Mouse (Mus musculus): ENCODE data around the gene Ache. TPM values are rescaled to one million over a fixed set of nuclear protein-coding genes. Genes with fewer than 3 reads are reported as not detected.
A peak's percentile ranks its signal among the peaks of the same experiment; 100 is the strongest.

Ache gene
- polyA plus RNA-seq, 1 experiment from 2014 or later, result 0.93 TPM

DNA sequence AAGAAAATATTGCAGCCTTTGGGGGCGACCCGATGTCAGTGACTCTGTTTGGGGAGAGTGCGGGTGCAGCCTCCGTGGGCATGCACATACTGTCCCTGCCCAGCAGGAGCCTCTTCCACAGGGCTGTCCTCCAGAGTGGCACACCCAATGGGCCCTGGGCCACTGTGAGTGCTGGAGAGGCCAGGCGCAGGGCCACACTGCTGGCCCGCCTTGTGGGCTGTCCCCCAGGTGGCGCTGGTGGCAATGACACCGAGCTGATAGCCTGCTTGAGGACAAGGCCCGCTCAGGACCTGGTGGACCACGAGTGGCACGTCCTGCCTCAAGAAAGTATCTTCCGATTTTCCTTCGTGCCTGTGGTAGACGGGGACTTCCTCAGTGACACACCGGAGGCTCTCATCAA is 3.4 kb downstream of the Ache start:
- Histone ChIP-seq H3K27me3 (ENCODE audit: insufficient read depth, low read length) (peaks cover 45% of the 10 kb centered on the region), H3K4me3 (ENCODE audit: low read depth, low read length) (no peak overlapping the region), H3K9ac (no peak overlapping the region), H3K36me3 (ENCODE audit: insufficient read depth) (peaks cover 11% of the 10 kb centered on the region), H3K27ac (ENCODE audit: low read depth) (peak overlapping the region; percentile 42; the same call in 1 of the 2 replicates), H3K4me1 (ENCODE audit: insufficient read depth) (no peaks in the 10 kb centered on the region; the same call in 1 of the 2 replicates), H3K9me3 (ENCODE audit: low read depth, low read length) (no peaks in the 10 kb centered on the region), H3K4me2 (peak overlapping the region; percentile 71; the same call in 1 of the 2 replicates)
- DNase-seq (peak; percentile 76), ATAC-seq (ENCODE audit: insufficient read depth) (no peak)
- TF ChIP-seq CTCF (IDR thresholded peaks at IDR 0.05; ENCODE audit: low read depth), result peak; percentile 80
- WGBS, result 20% methylated on average over 15 of the region's 15 CpGs

DNA sequence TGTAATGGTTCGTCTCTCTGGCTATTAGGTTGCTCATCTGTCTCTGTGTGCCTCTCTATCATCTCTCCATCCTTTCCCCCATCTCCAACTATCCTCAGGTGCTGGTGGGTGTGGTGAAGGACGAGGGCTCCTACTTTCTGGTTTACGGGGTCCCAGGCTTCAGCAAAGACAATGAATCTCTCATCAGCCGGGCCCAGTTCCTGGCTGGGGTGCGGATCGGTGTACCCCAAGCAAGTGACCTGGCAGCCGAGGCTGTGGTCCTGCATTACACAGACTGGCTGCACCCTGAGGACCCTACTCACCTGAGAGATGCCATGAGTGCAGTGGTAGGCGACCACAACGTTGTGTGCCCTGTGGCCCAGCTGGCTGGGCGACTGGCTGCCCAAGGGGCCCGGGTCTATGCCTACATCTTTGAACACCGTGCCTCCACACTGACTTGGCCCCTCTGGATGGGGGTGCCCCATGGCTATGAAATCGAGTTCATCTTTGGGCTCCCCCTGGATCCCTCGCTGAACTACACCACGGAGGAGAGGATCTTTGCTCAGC is 4.1 kb downstream of the Ache start:
- H3K27me3 ChIP-seq (ENCODE audit: insufficient read depth, low read length), result peaks cover 45% of the 10 kb centered on the region
- TF ChIP-seq CTCF (IDR thresholded peaks at IDR 0.05; ENCODE audit: low read depth), result no peak
- H3K27ac ChIP-seq (ENCODE audit: low read depth), result no peak overlapping the region
- no peaks in the 10 kb centered on the region; the same call in 1 of the 2 replicates for H3K4me1 ChIP-seq (ENCODE audit: insufficient read depth)
- WGBS, result 73% methylated on average over 15 of the region's 15 CpGs
- no peak overlapping the region for H3K4me3 ChIP-seq (ENCODE audit: low read depth, low read length)
- no peak for DNase-seq
- H3K4me2 ChIP-seq, result peak overlapping the region; percentile 32; the same call in 1 of the 2 replicates
- no peak for ATAC-seq (ENCODE audit: insufficient read depth)
- peaks cover 19% of the 10 kb centered on the region for H3K36me3 ChIP-seq (ENCODE audit: insufficient read depth)
- H3K9ac ChIP-seq, result no peak overlapping the region
- no peaks in the 10 kb centered on the region for H3K9me3 ChIP-seq (ENCODE audit: low read depth, low read length)

DNA sequence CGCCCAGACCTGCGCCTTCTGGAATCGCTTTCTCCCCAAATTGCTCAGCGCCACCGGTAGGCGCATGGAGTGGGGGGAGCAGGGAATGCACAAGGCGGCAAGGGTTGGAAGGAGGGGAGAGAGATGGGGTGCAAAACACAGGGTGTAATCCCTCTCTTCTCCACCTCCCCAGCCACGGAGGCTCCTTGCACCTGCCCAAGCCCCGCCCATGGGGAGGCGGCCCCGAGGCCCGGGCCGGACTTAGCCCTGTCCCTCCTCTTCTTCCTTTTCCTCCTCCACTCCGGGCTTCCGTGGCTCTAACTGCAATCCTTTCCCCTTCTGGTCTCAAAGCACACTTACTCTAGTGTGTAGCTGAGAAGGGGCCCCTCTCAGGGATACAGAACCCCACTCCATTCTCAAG is 6.0 kb downstream of the Ache start:
- peak; percentile 79 for DNase-seq
- Histone ChIP-seq H3K4me3 (ENCODE audit: low read depth, low read length) (peak overlapping the region; percentile 58), H3K4me2 (peak overlapping the region; percentile 100), H3K27me3 (ENCODE audit: insufficient read depth, low read length) (peaks cover 32% of the 10 kb centered on the region), H3K9ac (peak overlapping the region; percentile 75), H3K36me3 (ENCODE audit: insufficient read depth) (peaks cover 37% of the 10 kb centered on the region), H3K9me3 (ENCODE audit: low read depth, low read length) (no peaks in the 10 kb centered on the region), H3K27ac (ENCODE audit: low read depth) (peak overlapping the region; percentile 97), H3K4me1 (ENCODE audit: insufficient read depth) (no peaks in the 10 kb centered on the region; the same call in 1 of the 2 replicates)
- ATAC-seq (ENCODE audit: insufficient read depth), result peak; percentile 30; the same call in 1 of the 2 replicates
- WGBS, result 0% methylated on average over 15 of the region's 15 CpGs
- peak; percentile 36; the same call in 1 of the 2 replicates for TF ChIP-seq CTCF (IDR thresholded peaks at IDR 0.05; ENCODE audit: low read depth)

DNA sequence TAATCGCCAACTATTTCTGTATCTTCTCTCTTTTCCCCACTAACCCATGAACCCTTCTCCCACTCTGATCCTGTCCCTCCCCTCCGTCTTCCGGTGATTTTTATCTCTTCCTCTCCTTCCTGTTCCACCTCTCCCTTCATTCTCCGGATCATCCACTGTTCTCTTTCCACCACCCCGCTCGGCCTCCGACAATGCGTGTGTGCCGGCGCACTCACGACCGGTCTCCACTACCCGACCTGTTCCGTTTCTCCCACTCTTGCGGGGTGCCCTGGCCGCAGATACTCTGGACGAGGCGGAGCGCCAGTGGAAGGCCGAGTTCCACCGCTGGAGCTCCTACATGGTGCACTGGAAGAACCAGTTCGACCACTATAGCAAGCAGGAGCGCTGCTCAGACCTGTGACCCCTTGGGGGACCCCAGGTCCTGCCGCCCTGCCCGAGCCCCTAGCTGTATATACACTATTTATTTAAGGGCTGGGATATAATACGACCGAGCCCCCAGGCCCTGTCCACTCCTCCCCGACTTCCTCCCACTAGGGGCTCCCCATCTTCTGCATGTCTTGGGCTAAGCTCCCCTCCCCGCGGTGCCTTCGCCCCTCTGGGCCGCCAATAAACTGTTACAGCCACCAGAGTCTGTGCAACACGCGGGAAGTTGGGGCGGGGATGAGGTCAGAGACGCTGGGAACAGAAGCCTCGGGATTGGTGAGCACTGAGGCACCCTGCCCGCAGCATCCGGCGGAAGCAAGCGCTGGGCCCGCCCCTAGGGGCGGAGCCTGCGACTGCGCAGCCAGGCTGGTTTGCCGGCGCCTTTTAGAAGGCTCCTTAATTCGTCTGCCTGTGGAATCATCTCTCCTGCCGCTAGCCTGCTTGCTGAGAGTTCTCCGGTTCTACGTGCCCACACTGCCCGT is 6.8 kb downstream of the Ache start, which contains the start of gene Ufsp1:
Gene Ufsp1, plus strand, starts transcription at position 791 of the 905 bp plus-strand sequence.
- no peaks in the 10 kb centered on the region for H3K4me1 ChIP-seq (ENCODE audit: insufficient read depth)
- peak within 1 kb of the TSS; percentile 58 for H3K4me3 ChIP-seq (ENCODE audit: low read depth, low read length)
- TF ChIP-seq CTCF (IDR thresholded peaks at IDR 0.05; ENCODE audit: low read depth), result peak; percentile 17; the same call in 1 of the 2 replicates
- H3K9me3 ChIP-seq (ENCODE audit: low read depth, low read length), result no peaks in the 10 kb centered on the region
- peak; percentile 95 for ATAC-seq (ENCODE audit: insufficient read depth)
- peak within 1 kb of the TSS; percentile 75 for H3K9ac ChIP-seq
- WGBS, result under 1% methylated on average over 52 of the region's 52 CpGs
- peak within 1 kb of the TSS; percentile 100 for H3K4me2 ChIP-seq
- peak; percentile 98 for DNase-seq
- H3K27ac ChIP-seq (ENCODE audit: low read depth), result peak within 1 kb of the TSS; percentile 97
- H3K27me3 ChIP-seq (ENCODE audit: insufficient read depth, low read length), result peaks cover 24% of the 10 kb centered on the region
- peaks cover 45% of the 10 kb centered on the region for H3K36me3 ChIP-seq (ENCODE audit: insufficient read depth)

DNA sequence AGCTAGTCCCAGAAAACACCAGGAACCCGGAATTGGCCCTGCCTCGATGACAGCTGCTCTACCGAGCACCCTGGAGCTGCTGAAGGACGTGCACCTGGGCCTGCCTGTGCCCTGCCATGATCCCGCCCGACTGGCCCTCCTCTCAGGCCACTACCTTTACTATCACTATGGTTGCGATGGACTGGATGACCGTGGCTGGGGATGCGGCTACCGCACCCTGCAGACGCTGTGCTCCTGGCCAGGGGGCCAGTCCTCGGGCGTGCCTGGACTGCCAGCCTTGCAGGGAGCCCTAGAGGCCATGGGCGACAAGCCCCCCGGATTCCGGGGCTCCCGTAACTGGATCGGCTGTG is 7.4 kb downstream of the Ache start:
- DNase-seq, result no peak
- Histone ChIP-seq H3K4me3 (ENCODE audit: low read depth, low read length) (peak overlapping the region; percentile 58), H3K4me1 (ENCODE audit: insufficient read depth) (no peaks in the 10 kb centered on the region), H3K27me3 (ENCODE audit: insufficient read depth, low read length) (peaks cover 17% of the 10 kb centered on the region), H3K36me3 (ENCODE audit: insufficient read depth) (peaks cover 51% of the 10 kb centered on the region), H3K9me3 (ENCODE audit: low read depth, low read length) (no peaks in the 10 kb centered on the region), H3K9ac (peak overlapping the region; percentile 67), H3K4me2 (peak overlapping the region; percentile 100), H3K27ac (ENCODE audit: low read depth) (peak overlapping the region; percentile 97)
- no peak for TF ChIP-seq CTCF (IDR thresholded peaks at IDR 0.05; ENCODE audit: low read depth)
- 6% methylated on average over 18 of the region's 18 CpGs for WGBS
- peak; percentile 55 for ATAC-seq (ENCODE audit: insufficient read depth)

DNA sequence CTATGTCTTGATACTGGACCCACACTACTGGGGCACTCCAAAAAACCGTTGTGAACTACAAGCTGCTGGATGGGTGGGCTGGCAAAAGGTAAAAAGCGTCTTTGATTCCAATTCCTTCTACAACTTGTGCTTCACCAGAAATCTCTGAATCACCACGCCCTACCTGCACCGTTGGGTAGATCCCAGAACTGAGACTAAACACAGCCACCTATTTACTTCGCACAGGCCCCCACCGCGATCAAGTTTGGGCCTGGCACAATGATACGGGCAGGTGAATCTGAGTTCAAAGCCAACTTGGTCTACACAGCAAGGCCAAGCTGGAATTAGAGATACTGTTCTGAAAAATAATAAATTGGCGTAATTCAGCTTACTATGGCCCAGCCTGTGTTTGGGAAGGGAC is 8.0 kb downstream of the Ache start:
- peak overlapping the region; percentile 58 for H3K4me3 ChIP-seq (ENCODE audit: low read depth, low read length)
- peak overlapping the region; percentile 100 for H3K4me2 ChIP-seq
- TF ChIP-seq CTCF (IDR thresholded peaks at IDR 0.05; ENCODE audit: low read depth), result no peak
- H3K4me1 ChIP-seq (ENCODE audit: insufficient read depth), result no peaks in the 10 kb centered on the region
- DNase-seq (no peak), ATAC-seq (ENCODE audit: insufficient read depth) (no peak)
- H3K9ac ChIP-seq, result peak overlapping the region; percentile 67
- H3K9me3 ChIP-seq (ENCODE audit: low read depth, low read length), result no peaks in the 10 kb centered on the region
- H3K27me3 ChIP-seq (ENCODE audit: insufficient read depth, low read length), result peaks cover 12% of the 10 kb centered on the region
- peak overlapping the region; percentile 97 for H3K27ac ChIP-seq (ENCODE audit: low read depth)
- peaks cover 57% of the 10 kb centered on the region for H3K36me3 ChIP-seq (ENCODE audit: insufficient read depth)
- WGBS, result 75% methylated on average over 9 of the region's 9 CpGs

DNA sequence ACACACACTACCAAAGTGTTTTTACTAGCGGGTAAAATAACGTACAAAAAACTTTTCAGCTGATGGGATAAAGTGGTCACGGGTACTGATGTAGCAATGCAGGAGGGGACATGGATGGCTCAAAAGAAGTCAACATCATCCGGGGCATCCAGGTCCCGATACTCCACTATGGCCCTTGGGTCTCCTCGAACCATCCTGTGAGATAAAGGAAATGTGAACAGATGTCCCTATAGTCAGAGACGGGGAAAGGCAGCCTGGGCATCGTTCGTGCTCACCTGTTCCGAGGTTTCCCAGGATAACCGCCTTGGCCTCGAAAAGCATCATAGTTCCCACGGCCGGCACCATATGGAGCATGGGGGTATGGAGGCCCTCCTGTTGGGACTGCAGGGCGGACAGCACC is 8.4 kb downstream of the Ache start:
- no peak for DNase-seq
- no peak for ATAC-seq (ENCODE audit: insufficient read depth)
- H3K4me2 ChIP-seq, result peak overlapping the region; percentile 100; the same call in 1 of the 2 replicates
- no peak overlapping the region for H3K4me3 ChIP-seq (ENCODE audit: low read depth, low read length)
- peaks cover 7% of the 10 kb centered on the region for H3K27me3 ChIP-seq (ENCODE audit: insufficient read depth, low read length)
- H3K9me3 ChIP-seq (ENCODE audit: low read depth, low read length), result no peaks in the 10 kb centered on the region
- WGBS, result 92% methylated on average over 15 of the region's 15 CpGs
- no peak overlapping the region for H3K27ac ChIP-seq (ENCODE audit: low read depth)
- H3K36me3 ChIP-seq (ENCODE audit: insufficient read depth), result peaks cover 61% of the 10 kb centered on the region
- H3K9ac ChIP-seq, result no peak overlapping the region
- no peaks in the 10 kb centered on the region for H3K4me1 ChIP-seq (ENCODE audit: insufficient read depth)
- no peak for TF ChIP-seq CTCF (IDR thresholded peaks at IDR 0.05; ENCODE audit: low read depth)

Data from lung, embryonic 14.5 days (tissue).